Mouse (Mus musculus) midbrain, postnatal 0 days (tissue): ENCODE data around the gene 4930404N11Rik. TPM values are rescaled to one million over a fixed set of nuclear protein-coding genes. Genes with fewer than 3 reads are reported as not detected.

Experiments used
- ATAC-seq: fragments of 200-750 bp; cut with Nextera tagmentation; 2 replicates; pipeline ENCODE4 v1.8.0; 2017; ENCODE audit warnings: moderate number of reproducible peaks, mild to moderate bottlenecking, moderate TSS enrichment, moderate library complexity; ENCODE audit not compliant: low FRiP score
- DNase-seq: peaks from one replicate; pipeline ENCODE4 v3.0.0-alpha.2; 2015; ENCODE audit warnings: low spot score
- H3K27ac ChIP-seq: fragments of 300-500 bp; sonication (generic); 2 replicates; pipeline ENCODE4 v1.5.1; 2014; ENCODE audit warnings: low read depth, mild to moderate bottlenecking, low read length, mixed read lengths
- H3K27me3 ChIP-seq: fragments of 300-500 bp; sonication (generic); 2 replicates; pipeline ENCODE4 v1.6.1; 2014; ENCODE audit warnings: low read length, control low read depth, mixed read lengths; ENCODE audit not compliant: insufficient read depth
- H3K36me3 ChIP-seq: fragments of 300-500 bp; sonication (generic); 2 replicates; pipeline ENCODE4 v1.6.1; 2014; ENCODE audit warnings: low read length, control low read depth, mixed read lengths; ENCODE audit not compliant: insufficient read depth
- H3K4me1 ChIP-seq: fragments of 300-500 bp; sonication (generic); 2 replicates; pipeline ENCODE4 v1.6.1; 2014; ENCODE audit warnings: mild to moderate bottlenecking, control low read depth, antibody characterized with exemption, low read length, mixed read lengths; ENCODE audit not compliant: insufficient read depth
- H3K4me2 ChIP-seq: fragments of 300-500 bp; sonication (generic); 2 replicates; pipeline ENCODE4 v1.6.1; 2014; ENCODE audit warnings: low read depth, mild to moderate bottlenecking, low read length, mixed read lengths; ENCODE audit not compliant: poor library complexity, severe bottlenecking
- H3K4me3 ChIP-seq: fragments of 300-500 bp; sonication (generic); 2 replicates; pipeline ENCODE4 v1.5.1; 2014; ENCODE audit warnings: low read depth, mild to moderate bottlenecking, low read length, moderate library complexity
- H3K9ac ChIP-seq: fragments of 300-500 bp; sonication (generic); replicated peaks from 2 replicates; pipeline ENCODE4 v1.6.1; 2014; ENCODE audit warnings: mild to moderate bottlenecking, low read length, moderate library complexity, mixed read lengths; ENCODE audit not compliant: poor library complexity, severe bottlenecking
- H3K9me3 ChIP-seq: fragments of 300-500 bp; sonication (generic); 2 replicates; pipeline ENCODE4 v1.6.1; 2016; ENCODE audit warnings: low read length, control low read depth
- CTCF ChIP-seq: IDR thresholded peaks from 2 replicates; pipeline ENCODE4 v1.5.1; 2016; ENCODE audit warnings: antibody characterized with exemption, mild to moderate bottlenecking
- whole genome bisulfite sequencing: fragments of 180-500 bp; shearing (Covaris S2); extraction: QIAGEN DNeasy Blood & Tissue Kit; methylation state at CpG from one replicate; pipeline ENCODE4 v1.1.7; 2014; 5-methylcytosine and 5-hydroxymethylcytosine counted together
- polyA plus RNA-seq: library from polyadenylated mRNA; unstranded; fragments of >200 nt; fragmentation: Nextera tagmentation; extraction: Ambion mirVana; gene quantifications from 2 replicates; pipeline ENCODE4 v1.2.1, GENCODE M21; 2015
- total RNA-seq: library from RNA; depleted of rRNA; stranded (reverse); fragments of >200 nt; gene quantifications from 2 replicates; pipeline ENCODE4 v1.2.3, GENCODE M21; 2014

The 4930404N11Rik gene
- total and polyA plus RNA-seq, 2 experiments from 2014 or later, result 0.47 TPM; not detected in 1

DNA sequence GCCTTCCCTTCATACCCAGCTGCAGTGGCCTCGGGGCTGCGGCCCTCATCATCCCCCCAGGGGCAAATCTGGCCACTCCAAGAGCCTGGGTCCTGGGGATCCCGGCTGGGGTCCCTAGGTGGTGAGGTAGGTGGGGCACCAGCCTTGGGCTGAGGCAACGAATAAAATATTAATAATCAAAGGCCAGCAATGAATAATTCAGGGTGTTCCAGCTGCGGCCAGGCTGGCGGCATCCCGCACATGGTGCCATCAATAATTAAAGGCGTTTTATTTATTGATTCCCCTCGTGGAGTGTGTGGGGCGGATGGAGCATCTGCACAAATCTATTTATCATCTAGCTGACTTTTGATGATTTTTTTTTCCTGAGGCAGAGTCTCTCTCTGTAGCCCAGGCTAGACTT is 37.9 kb upstream of the 4930404N11Rik start:
- TF ChIP-seq CTCF, result no peak
- no peak overlapping the region for H3K4me2 ChIP-seq
- no peak for ATAC-seq
- H3K36me3 ChIP-seq, result peaks cover 61% of the 10 kb centered on the region
- no peaks in the 10 kb centered on the region for H3K4me1 ChIP-seq
- 0 out of 2 replicates have a peak overlapping the region, but pooled peaks have one; percentile 26 for H3K27ac ChIP-seq
- no peak for DNase-seq
- no peak overlapping the region for H3K4me3 ChIP-seq
- 0 out of 2 replicates have a peak, but pooled peaks cover 4% of the 10 kb centered on the region for H3K27me3 ChIP-seq
- H3K9ac ChIP-seq, result no peak overlapping the region
- no peaks in the 10 kb centered on the region for H3K9me3 ChIP-seq
- WGBS, result 36% methylated on average over 10 of the region's 10 CpGs

DNA sequence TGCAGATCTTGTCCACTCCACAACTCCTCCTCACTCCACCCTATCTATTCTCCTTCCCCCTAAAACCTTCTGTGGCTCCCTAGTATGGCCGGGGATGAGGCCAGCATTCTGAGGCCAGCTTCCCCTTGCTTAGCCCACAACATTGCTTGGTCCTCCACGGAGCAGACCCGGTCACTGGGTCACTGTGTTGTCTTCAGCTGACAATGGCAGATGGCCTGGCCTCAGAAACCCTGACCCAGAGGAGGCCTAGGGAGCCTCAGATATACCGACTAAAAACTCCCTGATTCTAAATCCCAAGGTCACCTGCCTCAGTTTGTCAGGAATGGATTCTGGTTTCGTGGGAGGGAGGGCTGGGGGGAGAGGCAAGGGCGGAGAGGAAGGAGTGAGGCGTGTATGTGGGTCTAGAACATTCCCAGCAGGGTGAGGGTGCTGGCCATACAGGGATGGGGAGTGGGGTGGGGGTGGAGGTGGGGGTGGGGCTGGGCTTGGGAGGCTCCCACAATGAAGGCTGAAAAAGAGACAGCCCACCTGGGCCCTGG is 36.7 kb upstream of the 4930404N11Rik start:
- Histone ChIP-seq H3K4me2 (no peak overlapping the region), H3K4me1 (no peaks in the 10 kb centered on the region), H3K27me3 (no peaks in the 10 kb centered on the region), H3K4me3 (no peak overlapping the region), H3K36me3 (peaks cover 54% of the 10 kb centered on the region), H3K9ac (no peak overlapping the region), H3K9me3 (no peaks in the 10 kb centered on the region), H3K27ac (peak overlapping the region; percentile 47; the same call in 1 of the 2 replicates)
- WGBS, result 21% methylated on average over 6 of the region's 7 CpGs
- TF ChIP-seq CTCF, result no peak
- ATAC-seq (no peak), DNase-seq (no peak)

DNA sequence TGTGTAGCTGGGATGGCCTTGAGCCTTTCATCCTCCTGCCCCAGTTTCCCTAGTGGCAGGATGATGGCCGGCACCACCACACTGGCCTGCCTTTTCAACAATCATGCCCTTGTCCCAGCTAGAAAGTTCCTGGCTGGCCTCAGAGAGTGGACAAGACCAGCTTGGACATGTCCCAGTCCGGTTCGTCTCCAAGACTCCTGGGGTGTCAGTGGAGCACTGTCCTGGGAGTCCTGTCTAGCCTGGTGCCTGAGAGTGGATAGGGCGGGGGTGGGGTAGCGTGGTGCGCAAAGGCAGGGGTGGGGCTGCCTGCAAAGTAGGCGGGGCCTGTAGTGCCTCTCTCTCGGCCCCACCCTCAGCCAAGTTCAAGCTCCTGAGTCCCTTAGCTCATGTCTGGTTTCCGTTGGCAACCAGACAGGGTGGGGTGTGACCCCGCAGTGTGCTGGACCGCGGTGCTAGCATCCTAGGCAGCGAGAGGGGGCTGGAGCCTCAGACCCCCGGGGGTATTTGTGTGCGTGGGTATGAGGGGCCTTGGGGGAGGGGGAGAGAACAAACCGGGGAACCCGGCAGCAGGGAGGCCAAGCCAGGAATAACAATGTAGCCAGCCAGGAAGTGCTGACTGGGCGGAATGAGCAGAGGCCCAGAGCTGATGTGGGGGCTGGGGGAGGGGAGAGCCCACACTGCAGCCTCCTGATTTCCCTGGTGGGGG is 36.1 kb upstream of the 4930404N11Rik start:
- Histone ChIP-seq H3K4me1 (no peaks in the 10 kb centered on the region), H3K27ac (peak overlapping the region; percentile 47; the same call in 1 of the 2 replicates), H3K9ac (no peak overlapping the region), H3K4me2 (0 out of 2 replicates have a peak overlapping the region, but pooled peaks have one; percentile 2), H3K9me3 (no peaks in the 10 kb centered on the region), H3K36me3 (peaks cover 48% of the 10 kb centered on the region), H3K27me3 (no peaks in the 10 kb centered on the region), H3K4me3 (no peak overlapping the region)
- ATAC-seq (peak; percentile 29; the same call in 1 of the 2 replicates), DNase-seq (peak; percentile 65)
- TF ChIP-seq CTCF, result no peak
- 10% methylated on average over 18 of the region's 18 CpGs for WGBS

DNA sequence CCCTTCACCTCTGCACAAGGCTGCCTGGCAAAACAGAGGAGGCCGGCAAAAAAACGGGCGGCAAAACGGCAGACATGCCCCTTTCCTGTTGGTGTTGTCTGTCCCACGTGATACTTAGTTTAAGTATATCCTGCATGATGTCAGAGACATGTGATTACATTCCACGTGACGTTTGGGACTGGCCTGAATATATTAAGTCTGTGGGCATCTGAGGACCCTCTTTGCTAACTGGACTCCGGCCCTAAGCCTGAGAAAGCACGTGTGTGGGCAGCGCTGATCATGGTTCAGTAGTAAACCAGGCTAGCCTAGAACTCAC is 35.5 kb upstream of the 4930404N11Rik start:
- Histone ChIP-seq H3K4me3 (no peak overlapping the region), H3K4me2 (no peak overlapping the region), H3K9me3 (no peaks in the 10 kb centered on the region), H3K27ac (no peak overlapping the region; the same call in 1 of the 2 replicates), H3K36me3 (peaks cover 43% of the 10 kb centered on the region), H3K27me3 (no peaks in the 10 kb centered on the region), H3K9ac (no peak overlapping the region), H3K4me1 (no peaks in the 10 kb centered on the region)
- DNase-seq (no peak), ATAC-seq (peak; percentile 4; the same call in 1 of the 2 replicates)
- WGBS, result 37% methylated on average over 10 of the region's 10 CpGs
- no peak for TF ChIP-seq CTCF

DNA sequence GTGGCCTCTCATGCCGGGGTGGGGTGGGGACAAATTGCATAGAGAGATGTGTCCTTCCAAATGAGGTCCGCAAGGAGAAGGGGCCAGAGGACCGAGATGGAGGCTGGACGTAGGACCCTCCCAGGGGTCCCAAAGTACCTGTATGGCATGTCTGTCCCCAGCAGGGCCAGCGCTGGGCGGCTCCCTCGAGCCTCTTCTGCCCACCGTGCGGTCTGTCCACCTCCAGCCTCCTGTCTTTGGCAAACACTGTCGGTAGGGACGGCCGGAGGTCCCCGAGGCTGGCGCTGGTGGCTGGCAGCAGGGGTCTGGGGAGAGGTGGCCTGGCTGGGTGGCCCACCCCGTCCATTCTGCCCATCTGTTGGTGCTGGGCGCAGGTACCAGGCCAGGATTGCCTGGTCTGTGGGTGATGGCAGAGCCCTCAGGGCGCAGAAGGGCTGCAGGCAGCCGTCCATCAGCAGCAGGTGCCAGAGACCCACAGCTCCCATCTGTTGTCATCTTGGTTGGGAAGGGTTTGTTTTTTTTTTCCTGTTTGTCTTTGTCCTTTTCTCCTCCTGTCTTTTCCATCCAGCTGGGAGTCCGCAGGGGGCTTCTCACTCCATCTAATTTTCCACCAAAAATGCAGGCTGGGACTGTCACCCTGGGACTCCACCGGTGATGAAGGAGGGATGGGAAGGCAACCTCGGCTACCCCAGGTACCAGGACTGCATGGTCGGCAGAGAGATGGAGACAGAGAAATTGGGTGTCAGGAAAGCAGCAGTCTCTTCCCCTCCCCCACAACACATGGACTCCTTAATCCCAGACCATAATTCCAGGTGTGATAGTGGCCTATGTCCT is 35.0 kb upstream of the 4930404N11Rik start:
- H3K36me3 ChIP-seq, result peaks cover 37% of the 10 kb centered on the region
- peak overlapping the region; percentile 15; the same call in 1 of the 2 replicates for H3K4me2 ChIP-seq
- ATAC-seq (no peak), DNase-seq (peak; percentile 59)
- no peaks in the 10 kb centered on the region for H3K4me1 ChIP-seq
- no peak overlapping the region for H3K4me3 ChIP-seq
- no peak overlapping the region for H3K27ac ChIP-seq
- no peak overlapping the region for H3K9ac ChIP-seq
- H3K9me3 ChIP-seq, result no peaks in the 10 kb centered on the region
- WGBS, result 54% methylated on average over 22 of the region's 22 CpGs
- TF ChIP-seq CTCF, result no peak
- no peaks in the 10 kb centered on the region for H3K27me3 ChIP-seq
